Mouse (Mus musculus) limb, embryonic 13.5 days (tissue): ENCODE data around the gene Lipo3. TPM values are rescaled to one million over a fixed set of nuclear protein-coding genes. Genes with fewer than 3 reads are reported as not detected.
A peak's percentile ranks its signal among the peaks of the same experiment; 100 is the strongest.
"Not testable (repeated sequence)": the region's sequence is repeated elsewhere in the genome, so short reads cannot be mapped to it uniquely, and the experiment has no call there.

Experiments used
- ATAC-seq: fragments of 200-750 bp; cut with Nextera tagmentation; 2 replicates; pipeline ENCODE4 v1.8.0; 2017; ENCODE audit warnings: low read depth, moderate number of reproducible peaks, moderate TSS enrichment; ENCODE audit not compliant: low FRiP score
- H3K27ac ChIP-seq: fragments of 300-500 bp; sonication (generic); 2 replicates; pipeline ENCODE4 v1.5.1; 2015; ENCODE audit warnings: inconsistent platforms, mild to moderate bottlenecking, moderate library complexity
- H3K27me3 ChIP-seq: fragments of 300-500 bp; sonication (generic); 2 replicates; pipeline ENCODE4 v1.6.1; 2015; ENCODE audit warnings: mild to moderate bottlenecking, inconsistent platforms
- H3K36me3 ChIP-seq: fragments of 300-500 bp; sonication (generic); 2 replicates; pipeline ENCODE4 v1.6.1; 2015; ENCODE audit warnings: inconsistent platforms, mild to moderate bottlenecking, moderate library complexity
- H3K4me1 ChIP-seq: fragments of 300-500 bp; sonication (generic); 2 replicates; pipeline ENCODE4 v1.6.1; 2015; ENCODE audit warnings: inconsistent platforms
- H3K4me2 ChIP-seq: fragments of 300-500 bp; sonication (generic); replicated peaks from 2 replicates; pipeline ENCODE4 v1.6.1; 2015; ENCODE audit warnings: inconsistent platforms, mild to moderate bottlenecking, moderate library complexity
- H3K4me3 ChIP-seq: fragments of 300-500 bp; sonication (generic); 2 replicates; pipeline ENCODE4 v1.5.1; 2015; ENCODE audit warnings: moderate library complexity, mild to moderate bottlenecking, inconsistent platforms
- H3K9ac ChIP-seq: fragments of 300-500 bp; sonication (generic); 2 replicates; pipeline ENCODE4 v1.6.1; 2015; ENCODE audit warnings: mild to moderate bottlenecking, inconsistent platforms
- H3K9me3 ChIP-seq: fragments of 300-500 bp; sonication (generic); 2 replicates; pipeline ENCODE4 v1.6.1; 2016; ENCODE audit warnings: inconsistent platforms
- WGBS: fragments of 180-500 bp; shearing (Covaris S2); methylation state at CpG from one replicate; pipeline ENCODE4 v1.1.7; 2015; 5-methylcytosine and 5-hydroxymethylcytosine counted together
- microRNA-seq: library from miRNA; unstranded; fragments of <30 nt; microRNA quantifications from one replicate; pipeline ENCODE4, GENCODE M21; 2016
- polyA plus RNA-seq: library from polyadenylated mRNA; unstranded; fragments of >200 nt; fragmentation: Nextera tagmentation; extraction: Ambion mirVana; gene quantifications from 2 replicates; pipeline ENCODE4 v1.2.1, GENCODE M21; 2015

Lipo3 gene
- polyA plus RNA-seq, result 9.0 and 10.1 TPM in 2 replicates

DNA sequence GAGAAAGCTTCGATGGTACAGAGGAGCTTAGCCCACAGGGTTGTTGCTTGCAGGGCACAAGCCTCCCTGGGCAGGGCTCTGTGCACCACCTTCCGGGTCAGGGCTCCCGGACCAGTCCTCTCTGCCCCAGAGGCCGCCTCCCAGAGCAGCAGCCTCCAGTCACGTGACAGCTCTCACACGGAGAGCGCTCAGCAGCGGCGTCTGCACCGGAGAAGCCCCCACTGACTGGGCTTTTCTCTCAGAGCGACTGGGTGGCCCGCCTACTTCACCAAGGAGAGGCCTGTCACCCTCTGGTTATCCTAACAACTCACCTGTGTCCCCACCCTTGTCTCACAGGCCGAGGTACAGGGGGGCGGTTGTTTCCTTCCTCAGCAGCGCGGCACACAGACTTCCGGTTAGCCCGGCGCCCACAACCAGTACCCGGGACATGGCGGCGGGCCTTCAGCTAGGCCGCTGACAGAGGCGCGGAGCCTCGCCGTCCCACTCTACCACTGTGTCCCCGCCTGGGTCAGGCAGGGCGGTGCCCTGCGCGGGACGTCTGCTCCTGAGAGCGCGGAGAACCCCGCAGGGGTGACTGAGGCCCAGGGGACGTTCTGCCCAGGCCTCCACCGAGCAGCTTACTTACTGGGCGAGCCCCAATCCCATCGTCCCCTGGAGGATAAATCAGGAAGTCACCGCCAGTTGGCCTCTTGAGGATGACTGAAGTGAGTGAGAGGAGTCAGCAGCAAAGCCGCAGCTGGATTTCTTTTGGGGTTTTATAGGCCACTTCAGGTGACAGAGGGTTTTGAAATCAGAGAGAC lies at the start of gene Lipo3:
Gene Lipo3, minus strand, starts transcription at position 665 of the 800 bp plus-strand sequence.
- not testable (repeated sequence) for H3K27me3 ChIP-seq, H3K4me1 ChIP-seq, H3K36me3 ChIP-seq, H3K9me3 ChIP-seq, H3K27ac ChIP-seq, H3K9ac ChIP-seq
- peak within 1 kb of the TSS; percentile 46 for H3K4me2 ChIP-seq
- 0 out of 2 replicates have a peak within 1 kb of the TSS, but pooled peaks have one; percentile 3 for H3K4me3 ChIP-seq
- ATAC-seq, result peak; percentile 75
- 42% methylated on average over 13 of the region's 41 CpGs for WGBS

DNA sequence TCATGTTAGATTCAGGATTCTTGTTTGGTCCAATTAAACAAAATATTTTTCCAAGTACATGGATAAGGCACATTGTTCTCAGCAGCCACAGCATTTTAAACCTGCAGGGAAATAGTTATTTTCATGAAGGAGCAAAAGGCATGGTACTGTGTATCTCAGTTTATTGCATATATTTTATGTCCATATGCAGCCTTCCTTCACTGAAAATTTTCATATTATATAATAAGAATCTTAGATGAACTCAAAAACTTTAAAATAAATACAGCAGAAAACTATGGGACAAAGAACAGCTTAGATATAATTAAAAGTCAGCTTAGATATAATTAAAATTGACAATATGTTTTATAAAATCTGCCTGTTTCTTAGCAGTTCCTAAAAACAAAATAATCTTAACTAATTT lies 25.6 kb upstream of the Lipo3 start, which contains the start of gene Lipo1:
Gene Lipo1, minus strand, starts transcription at position 101 of the 400 bp plus-strand sequence.
- not testable (repeated sequence) for H3K27me3 ChIP-seq, H3K4me2 ChIP-seq, H3K4me1 ChIP-seq, ATAC-seq, H3K4me3 ChIP-seq, H3K9me3 ChIP-seq, H3K9ac ChIP-seq, H3K36me3 ChIP-seq, H3K27ac ChIP-seq

DNA sequence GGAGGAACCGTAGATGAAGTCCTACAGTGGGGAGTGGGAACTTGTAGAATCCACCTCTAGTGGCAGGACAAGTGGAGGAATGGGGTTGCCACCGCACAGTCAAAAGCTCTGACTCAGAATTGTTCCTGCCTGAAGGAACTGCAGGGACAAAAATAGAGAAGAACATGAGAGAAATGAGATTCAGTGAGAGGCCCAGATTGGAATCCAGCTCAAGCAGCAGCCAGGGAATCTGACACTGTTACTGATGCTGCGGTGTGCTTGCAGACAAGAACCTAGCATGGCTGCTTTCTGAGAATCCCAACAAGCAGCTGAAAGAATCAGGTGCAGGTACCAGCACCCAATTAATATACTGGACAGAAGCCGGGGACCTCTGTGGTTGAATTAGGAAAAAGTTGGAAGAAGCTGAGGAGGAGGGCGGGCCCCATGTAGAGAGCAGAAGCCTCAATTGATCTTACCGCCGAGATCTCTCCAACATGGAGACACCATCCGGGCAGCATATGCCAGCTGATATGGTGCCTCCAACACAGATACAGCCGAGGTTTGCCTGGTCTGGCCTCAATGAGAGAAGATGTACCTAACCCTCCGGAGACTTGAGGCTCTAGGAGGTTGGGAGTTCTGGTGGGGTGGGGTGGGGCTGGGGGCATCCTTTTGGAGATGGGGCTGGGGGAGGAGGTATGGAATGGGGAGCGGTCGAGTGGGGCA lies 25.0 kb upstream of the Lipo3 start:
- no peaks in the 10 kb centered on the region for H3K9me3 ChIP-seq
- H3K4me2 ChIP-seq, result no peak overlapping the region
- H3K9ac ChIP-seq, result no peak overlapping the region
- no peaks in the 10 kb centered on the region for H3K36me3 ChIP-seq
- WGBS, result 88% methylated on average over 12 of the region's 12 CpGs
- no peaks in the 10 kb centered on the region for H3K4me1 ChIP-seq
- no peak for ATAC-seq
- no peak overlapping the region for H3K4me3 ChIP-seq
- no peaks in the 10 kb centered on the region for H3K27me3 ChIP-seq
- H3K27ac ChIP-seq, result no peak overlapping the region

DNA sequence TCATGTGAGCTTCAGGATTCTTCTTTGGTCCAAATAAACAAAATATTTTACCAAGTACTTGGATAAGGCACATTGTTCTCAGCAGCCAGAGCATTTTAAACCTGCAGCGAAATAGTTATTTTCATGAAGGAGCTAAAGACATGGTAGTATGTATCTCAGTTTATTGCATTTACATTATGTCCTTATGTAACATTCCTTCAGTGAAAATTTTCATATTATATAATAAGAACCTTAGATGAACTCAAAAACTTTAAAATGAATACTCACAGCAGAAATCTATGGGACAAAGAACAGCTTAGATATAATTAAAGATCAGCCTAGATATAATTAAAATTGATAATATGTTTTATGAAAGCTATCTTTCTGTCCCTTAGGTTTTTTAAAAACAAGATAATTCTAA lies 10.5 kb downstream of the Lipo3 start, which contains the start of gene Lipo2:
Gene Lipo2, minus strand, starts transcription at position 101 of the 400 bp plus-strand sequence.
- not testable (repeated sequence) for H3K27ac ChIP-seq, H3K9me3 ChIP-seq, H3K36me3 ChIP-seq, H3K4me2 ChIP-seq, H3K4me1 ChIP-seq, H3K9ac ChIP-seq, H3K27me3 ChIP-seq, ATAC-seq, H3K4me3 ChIP-seq
- 96% methylated on average over 1 of the region's 1 CpGs for WGBS

DNA sequence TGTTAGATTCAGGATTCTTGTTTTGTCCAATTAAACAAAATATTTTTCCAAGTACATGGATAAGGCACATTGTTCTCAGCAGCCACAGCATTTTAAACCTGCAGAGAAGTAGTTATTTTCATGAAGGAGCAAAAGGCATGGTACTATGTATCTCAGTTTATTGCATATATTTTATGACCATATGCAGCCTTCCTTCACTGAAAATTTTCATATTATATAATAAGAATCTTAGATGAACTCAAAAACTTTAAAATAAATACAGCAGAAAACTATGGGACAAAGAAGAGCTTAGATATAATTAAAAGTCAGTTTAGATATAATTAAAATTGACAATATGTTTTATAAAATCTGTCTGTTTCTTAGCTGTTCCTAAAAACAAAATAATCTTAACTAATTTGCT lies 136.6 kb downstream of the Lipo3 start, which contains the start of gene Gm8978:
Gene Gm8978, minus strand, starts transcription at position 101 of the 400 bp plus-strand sequence.
- H3K4me2 ChIP-seq, H3K4me3 ChIP-seq, H3K27ac ChIP-seq, H3K36me3 ChIP-seq, H3K9me3 ChIP-seq, H3K9ac ChIP-seq, ATAC-seq, H3K27me3 ChIP-seq, H3K4me1 ChIP-seq: not testable (repeated sequence)

DNA sequence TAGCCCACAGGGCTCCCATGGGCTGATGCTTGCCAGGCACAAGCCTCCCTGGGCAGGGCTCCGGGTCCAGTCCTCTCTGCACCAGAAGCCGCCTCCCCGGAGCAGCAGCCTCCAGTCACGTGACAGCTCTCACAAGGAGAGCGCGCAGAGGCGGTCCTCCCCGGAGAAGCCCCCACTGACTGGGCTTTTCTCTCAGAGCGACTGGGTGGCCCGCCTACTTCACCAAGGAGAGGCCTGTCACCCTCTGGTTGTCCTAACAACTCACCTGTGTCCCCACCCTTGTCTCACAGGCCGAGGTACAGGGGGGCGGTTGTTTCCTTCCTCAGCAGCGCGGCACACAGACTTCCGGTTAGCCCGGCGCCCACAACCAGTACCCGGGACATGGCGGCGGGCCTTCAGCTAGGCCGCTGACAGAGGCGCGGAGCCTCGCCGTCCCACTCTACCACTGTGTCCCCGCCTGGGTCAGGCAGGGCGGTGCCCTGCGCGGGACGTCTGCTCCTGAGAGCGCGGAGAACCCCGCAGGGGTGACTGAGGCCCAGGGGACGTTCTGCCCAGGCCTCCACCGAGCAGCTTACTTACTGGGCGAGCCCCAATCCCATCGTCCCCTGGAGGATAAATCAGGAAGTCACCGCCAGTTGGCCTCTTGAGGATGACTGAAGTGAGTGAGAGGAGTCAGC lies 172.0 kb downstream of the Lipo3 start:
- not testable (repeated sequence) for H3K9me3 ChIP-seq, H3K27ac ChIP-seq, H3K27me3 ChIP-seq, H3K4me1 ChIP-seq, H3K36me3 ChIP-seq
- H3K9ac ChIP-seq, result peak overlapping the region; percentile 55; the same call in 1 of the 2 replicates
- H3K4me3 ChIP-seq, result peak overlapping the region; percentile 42
- ATAC-seq, result peak; percentile 98
- 5% methylated on average over 11 of the region's 38 CpGs for WGBS
- H3K4me2 ChIP-seq, result peak overlapping the region; percentile 61

DNA sequence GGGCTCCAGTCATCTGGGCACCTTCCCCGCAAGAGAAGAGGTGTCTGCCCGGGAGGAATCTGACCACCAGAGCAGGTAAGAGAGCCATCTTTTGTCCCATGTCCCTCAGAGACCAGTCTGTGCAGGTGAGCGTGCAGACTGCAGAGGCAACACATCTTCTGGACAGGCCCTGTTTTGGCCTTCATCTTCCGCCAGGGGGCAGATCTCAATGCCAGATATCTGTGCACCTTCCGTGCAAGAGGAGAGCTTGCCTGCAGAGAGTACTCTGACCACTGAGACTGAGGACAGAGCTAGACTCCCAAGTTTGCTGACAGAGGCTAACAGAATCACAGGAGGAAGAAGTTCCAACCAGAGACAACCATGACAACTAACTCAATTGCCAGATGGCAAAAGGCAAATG lies 193.2 kb downstream of the Lipo3 start:
- not testable (repeated sequence) for H3K36me3 ChIP-seq, H3K4me2 ChIP-seq, H3K27ac ChIP-seq, H3K4me1 ChIP-seq, H3K4me3 ChIP-seq, H3K9ac ChIP-seq, H3K9me3 ChIP-seq, ATAC-seq, H3K27me3 ChIP-seq
- whole genome bisulfite sequencing, result 88% methylated on average over 5 of the region's 5 CpGs

DNA sequence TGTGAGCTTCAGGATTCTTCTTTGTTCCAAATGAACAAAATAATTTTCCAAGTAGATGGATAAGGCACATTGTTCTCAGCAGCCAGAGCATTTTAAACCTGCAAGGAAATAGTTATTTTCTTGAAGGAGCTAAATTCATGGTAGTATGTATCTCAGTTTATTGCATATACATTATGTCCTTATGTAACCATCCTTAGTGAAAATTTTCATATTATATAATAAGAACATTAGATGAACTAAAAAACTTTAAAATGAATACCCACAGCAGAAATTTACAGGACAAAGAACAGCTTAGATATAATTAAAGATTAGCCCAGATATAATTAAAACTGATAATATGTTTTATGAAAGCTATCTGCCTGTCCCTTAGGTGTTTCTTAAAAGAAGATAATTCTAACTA lies 244.1 kb downstream of the Lipo3 start, which contains the start of gene Lipo4:
Gene Lipo4, minus strand, starts transcription at position 101 of the 400 bp plus-strand sequence.
- Histone ChIP-seq H3K4me1 (no peaks in the 10 kb centered on the region), H3K36me3 (no peaks in the 10 kb centered on the region), H3K9me3 (no peaks in the 10 kb centered on the region), H3K9ac (no peak within 1 kb of the TSS), H3K4me3 (no peak within 1 kb of the TSS), H3K4me2 (no peak within 1 kb of the TSS), H3K27ac (no peak within 1 kb of the TSS), H3K27me3 (no peaks in the 10 kb centered on the region)
- no peak for ATAC-seq

Small RNA genes lying within 50 kb of the gene (microRNA-seq; reads per million reads assigned to microRNA genes)
- gene Gm27440, result not detected

Other genes starting within 250 kb of the Lipo3 start
- not detected in 2 replicates for gene Lipo4, start 244.2 kb downstream of the Lipo3 start, polyA plus RNA-seq
- gene Gm8978, start 136.7 kb downstream of the Lipo3 start, polyA plus RNA-seq, result not detected in 2 replicates
- gene Lipo2, start 10.6 kb downstream of the Lipo3 start, polyA plus RNA-seq, result 0.06 and 0.23 TPM in 2 replicates
- gene Lipo1, start 25.5 kb upstream of the Lipo3 start, polyA plus RNA-seq, result not detected in 2 replicates
- gene Lipf, start 199.2 kb upstream of the Lipo3 start, polyA plus RNA-seq, result 0.13 TPM in 1 of 2 replicates, not detected in the other
- 0.09 and 0.13 TPM in 2 replicates for gene Lipk, start 246.3 kb upstream of the Lipo3 start, polyA plus RNA-seq